ENCODE assay signal across 8 mouse cellular contexts in the genomic region with DNA sequence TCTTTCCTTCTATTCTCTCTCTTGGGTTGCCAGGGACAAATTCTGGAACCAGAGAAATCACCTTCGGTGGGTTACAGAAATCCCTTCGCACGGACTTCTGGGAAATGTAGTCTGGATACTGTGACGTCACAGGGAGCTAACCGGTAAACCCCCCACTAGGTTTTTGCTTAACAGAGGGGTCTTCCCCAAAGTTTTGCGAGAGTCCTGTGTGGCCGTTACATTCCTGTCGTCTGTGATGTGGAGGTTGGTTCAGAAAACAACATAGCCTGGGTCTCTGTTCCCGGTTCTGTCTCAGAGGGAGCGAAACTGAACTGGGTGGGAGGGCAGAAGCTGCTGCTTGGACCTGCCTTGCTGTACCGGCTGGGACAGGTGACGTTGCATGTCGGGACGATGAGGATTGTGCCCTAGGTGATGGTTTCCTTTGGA. TPM values are rescaled to one million over a fixed set of nuclear protein-coding genes. Genes with fewer than 3 reads are reported as not detected.
DNase-seq lines count a peak whose midpoint lies in the region; ATAC-seq and TF ChIP-seq lines count a peak whose summit lies in the region.

Gene Gm10037, plus strand, starts transcription at position 196 of the 426 bp plus-strand sequence.

- WGBS in forebrain, embryonic 13.5 days = 4% methylated on average over 14 of the region's 14 CpGs
- 2% methylated on average over 14 of the region's 14 CpGs for WGBS in hindbrain, embryonic 10.5 days
- 2% methylated on average over 14 of the region's 14 CpGs for WGBS in liver, postnatal 0 days (ENCODE audit: insufficient replicate concordance)
- WGBS in neural tube, embryonic 12.5 days = 3% methylated on average over 14 of the region's 14 CpGs

- H3K27ac ChIP-seq in brown adipose tissue, adult 24 weeks (replicated peaks; ENCODE audit: low read depth, low read length) = peak within 1 kb of the TSS; percentile 80
- H3K27ac ChIP-seq in forebrain, embryonic 13.5 days = no peak within 1 kb of the TSS
- H3K27ac ChIP-seq in hindbrain, embryonic 10.5 days = peak within 1 kb of the TSS; percentile 80
- H3K27ac ChIP-seq in liver, postnatal 0 days (ENCODE audit: low read depth) = no peak within 1 kb of the TSS
- no peak within 1 kb of the TSS for H3K27ac ChIP-seq in neural tube, embryonic 12.5 days

- peak; percentile 61 for DNase-seq in hindbrain, embryonic 10.5 days (ENCODE audit: low spot score)
- peak; percentile 46 to 70 for DNase-seq in layer of hippocampus, adult 8-10 months (ENCODE audit: low spot score in 2 of 2)
- DNase-seq in liver, postnatal 0 days = peak; percentile 60
- peak; percentile 80 for DNase-seq in telencephalon, adult 2 months (ENCODE audit: low read depth, low spot score)

- peak within 1 kb of the TSS; percentile 63 for H3K4me2 ChIP-seq in forebrain, embryonic 13.5 days
- H3K4me2 ChIP-seq in liver, postnatal 0 days (ENCODE audit: low read depth, low read length) = peak within 1 kb of the TSS; percentile 80
- peak within 1 kb of the TSS; percentile 72 for H3K4me2 ChIP-seq in neural tube, embryonic 12.5 days (replicated peaks)

- no peaks in the 10 kb centered on the region for H3K4me1 ChIP-seq in brown adipose tissue, adult 24 weeks (ENCODE audit: control insufficient read depth, insufficient read depth, insufficient read length, low read length)
- peaks cover 3% of the 10 kb centered on the region; the same call in 1 of the 2 replicates for H3K4me1 ChIP-seq in forebrain, embryonic 13.5 days
- 0 out of 2 replicates have a peak, but pooled peaks cover 2% of the 10 kb centered on the region for H3K4me1 ChIP-seq in hindbrain, embryonic 10.5 days (replicated peaks)
- H3K4me1 ChIP-seq in liver, postnatal 0 days (ENCODE audit: insufficient read depth) = no peaks in the 10 kb centered on the region
- H3K4me1 ChIP-seq in neural tube, embryonic 12.5 days = no peaks in the 10 kb centered on the region

- no peaks in the 10 kb centered on the region for H3K27me3 ChIP-seq in forebrain, embryonic 13.5 days
- H3K27me3 ChIP-seq in hindbrain, embryonic 10.5 days (ENCODE audit: insufficient read depth, poor library complexity, severe bottlenecking) = no peaks in the 10 kb centered on the region
- no peaks in the 10 kb centered on the region for H3K27me3 ChIP-seq in liver, postnatal 0 days (ENCODE audit: insufficient read depth, low read length)
- no peaks in the 10 kb centered on the region for H3K27me3 ChIP-seq in neural tube, embryonic 12.5 days (replicated peaks)

- peak; percentile 89 for ATAC-seq in CD4-positive, CD25-positive, alpha-beta regulatory T cell, adult 4 months
- peak; percentile 85 for ATAC-seq in forebrain, embryonic 13.5 days
- peak; percentile 82 for ATAC-seq in liver, postnatal 0 days
- peak; percentile 78 for ATAC-seq in neural tube, embryonic 12.5 days (ENCODE audit: low FRiP score, low read depth)

- no peak for TF ChIP-seq EP300 in liver, postnatal 0 days (IDR thresholded peaks at IDR 0.05; ENCODE audit: low read depth)

- H3K4me3 ChIP-seq in brown adipose tissue, adult 24 weeks (ENCODE audit: insufficient read depth, low read depth, low read length) = peak within 1 kb of the TSS; percentile 94
- H3K4me3 ChIP-seq in forebrain, embryonic 13.5 days = peak within 1 kb of the TSS; percentile 56
- peak within 1 kb of the TSS; percentile 57 for H3K4me3 ChIP-seq in hindbrain, embryonic 10.5 days
- H3K4me3 ChIP-seq in liver, postnatal 0 days (ENCODE audit: low read depth, low read length) = peak within 1 kb of the TSS; percentile 67
- peak within 1 kb of the TSS; percentile 53 for H3K4me3 ChIP-seq in neural tube, embryonic 12.5 days

- peak within 1 kb of the TSS; percentile 71 for H3K9ac ChIP-seq in forebrain, embryonic 13.5 days
- H3K9ac ChIP-seq in liver, postnatal 0 days (replicated peaks) = peak within 1 kb of the TSS; percentile 73
- H3K9ac ChIP-seq in neural tube, embryonic 12.5 days = peak within 1 kb of the TSS; percentile 59

- peaks cover 12% of the 10 kb centered on the region for H3K36me3 ChIP-seq in forebrain, embryonic 13.5 days (ENCODE audit: poor library complexity, severe bottlenecking)
- peaks cover 14% of the 10 kb centered on the region for H3K36me3 ChIP-seq in hindbrain, embryonic 10.5 days
- peaks cover 8% of the 10 kb centered on the region for H3K36me3 ChIP-seq in liver, postnatal 0 days (replicated peaks; ENCODE audit: insufficient read depth, low read length)
- H3K36me3 ChIP-seq in neural tube, embryonic 12.5 days = peaks cover 8% of the 10 kb centered on the region

- TF ChIP-seq CTCF in liver, postnatal 0 days (IDR thresholded peaks at IDR 0.05; ENCODE audit: low read depth) = no peak

- peaks cover 5% of the 10 kb centered on the region; the same call in 1 of the 2 replicates for H3K9me3 ChIP-seq in forebrain, embryonic 13.5 days (replicated peaks)
- H3K9me3 ChIP-seq in hindbrain, embryonic 10.5 days = peaks cover 8% of the 10 kb centered on the region
- peaks cover 7% of the 10 kb centered on the region for H3K9me3 ChIP-seq in liver, postnatal 0 days (ENCODE audit: low read length)
- no peaks in the 10 kb centered on the region for H3K9me3 ChIP-seq in neural tube, embryonic 12.5 days

RNA-seq across cellular contexts. Expression of gene Gm10037, which starts in this region (rescaled TPM):
- 1 to 10 TPM in 1 of 2 experiments, not detected in 1; 1.1 TPM for polyA plus RNA-seq in CD4-positive, CD25-positive, alpha-beta regulatory T cell, adult 4 months (2017; shearing (Covaris generic))
- 11.2 TPM in 1 of 2 replicates, not detected in the other for polyA plus RNA-seq in brown adipose tissue, adult 24 weeks (2012; ENCODE audit: insufficient read depth, insufficient read length, missing spikeins)
- 4.1 and 4.8 TPM in 2 replicates for polyA plus RNA-seq in forebrain, embryonic 13.5 days (2015; fragmentation: Nextera tagmentation; extraction: Ambion mirVana)
- 1.6 and 2.2 TPM in 2 replicates for polyA plus RNA-seq in hindbrain, embryonic 10.5 days (2016; fragmentation: Nextera tagmentation; extraction: Ambion mirVana)
- total RNA-seq in layer of hippocampus, adult 8-10 months (2022) = 10 to 100 TPM; 10.6 to 13.8 (median 12.9) TPM
- polyA plus RNA-seq in liver, postnatal 0 days (2015; fragmentation: Nextera tagmentation; extraction: Ambion mirVana) = 0.21 TPM in 2 replicates
- 4.8 TPM in 2 replicates for polyA plus RNA-seq in neural tube, embryonic 12.5 days (2016; fragmentation: Nextera tagmentation; extraction: Ambion mirVana)

Comparison
In these comparisons a context has a peak if more than half of its experiments do, and no peak if none do; other contexts are left out.
1. Peak in DNase-seq, ATAC-seq, H3K4me3 ChIP-seq, H3K9ac ChIP-seq and H3K4me2 ChIP-seq in liver, postnatal 0 days; RNA of the gene not detected or under 1 TPM.
2. H3K27ac ChIP-seq: peak in brown adipose tissue, adult 24 weeks (single experiment) and hindbrain, embryonic 10.5 days (single experiment); none in forebrain, embryonic 13.5 days (single experiment), liver, postnatal 0 days (single experiment) and neural tube, embryonic 12.5 days (single experiment).
3. Peak in every context shown above with its lines, with median percentiles within 50 percentile points of each other: ATAC-seq, H3K4me3 ChIP-seq, H3K4me2 ChIP-seq, H3K9ac ChIP-seq and DNase-seq.